Mouse (Mus musculus): ENCODE results near the gene Efna4.

Gene Efna4

DNA sequence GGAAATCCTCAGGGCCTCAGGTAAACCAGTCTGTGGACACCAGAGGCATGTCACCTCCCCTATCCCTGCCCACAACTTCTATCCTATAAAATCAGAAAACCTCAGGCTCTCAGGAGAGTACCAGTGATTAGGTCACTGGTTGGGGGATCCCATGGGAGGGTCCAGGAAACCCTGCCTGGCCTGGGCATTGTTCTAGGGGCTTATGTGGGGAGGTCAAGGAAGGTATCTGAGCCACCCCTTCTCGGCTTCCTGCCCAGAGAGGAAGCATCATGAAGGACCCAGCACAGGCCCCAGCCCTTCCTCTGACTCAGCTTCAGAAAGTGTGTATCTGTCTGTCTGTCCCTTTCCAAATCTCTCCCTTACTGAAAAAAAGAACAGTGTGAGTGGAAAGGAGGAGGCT, 10.1 kb upstream of the Efna4 start:
- TF ChIP-seq GATA4 (IDR thresholded peaks at IDR 0.05; ENCODE audit: insufficient replicate concordance, low read length) = no peak

DNA sequence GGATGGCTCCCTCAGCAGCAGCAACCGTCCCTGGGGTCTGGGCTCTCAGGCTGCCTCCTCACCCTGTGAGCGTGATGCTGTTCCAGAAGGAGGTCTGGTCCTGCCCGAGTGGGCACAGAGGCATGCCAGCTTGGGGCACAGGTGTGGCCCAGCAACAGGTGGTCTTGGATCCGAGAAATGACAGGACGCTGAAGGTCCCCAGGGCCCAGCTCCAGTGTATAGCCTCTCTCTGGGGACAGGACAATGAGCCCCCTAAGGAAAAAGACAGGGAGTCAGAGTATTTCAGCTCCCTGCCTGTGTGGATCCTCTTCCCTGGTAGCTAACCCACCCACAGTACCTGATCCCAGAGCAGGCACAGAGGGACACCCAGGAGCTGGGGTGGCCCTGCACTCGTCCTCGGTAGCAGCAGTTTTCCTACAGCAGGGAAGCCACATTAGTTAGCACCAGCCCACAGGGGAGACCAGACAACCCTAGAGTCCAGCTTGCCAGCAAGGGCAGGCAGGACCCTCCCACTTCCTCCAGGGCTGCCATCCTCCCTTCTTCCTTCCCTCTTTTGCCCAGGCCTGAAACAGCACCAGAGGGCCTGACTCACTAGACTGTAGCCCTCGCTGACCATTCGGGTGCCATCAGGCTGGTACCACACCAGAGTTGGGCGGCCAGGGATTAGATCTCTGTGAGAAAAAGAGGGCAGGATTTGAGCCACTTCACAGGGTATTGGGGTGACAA, 9.2 kb upstream of the Efna4 start:
- no peak for TF ChIP-seq GATA4 (IDR thresholded peaks at IDR 0.05; ENCODE audit: insufficient replicate concordance, low read length)

DNA sequence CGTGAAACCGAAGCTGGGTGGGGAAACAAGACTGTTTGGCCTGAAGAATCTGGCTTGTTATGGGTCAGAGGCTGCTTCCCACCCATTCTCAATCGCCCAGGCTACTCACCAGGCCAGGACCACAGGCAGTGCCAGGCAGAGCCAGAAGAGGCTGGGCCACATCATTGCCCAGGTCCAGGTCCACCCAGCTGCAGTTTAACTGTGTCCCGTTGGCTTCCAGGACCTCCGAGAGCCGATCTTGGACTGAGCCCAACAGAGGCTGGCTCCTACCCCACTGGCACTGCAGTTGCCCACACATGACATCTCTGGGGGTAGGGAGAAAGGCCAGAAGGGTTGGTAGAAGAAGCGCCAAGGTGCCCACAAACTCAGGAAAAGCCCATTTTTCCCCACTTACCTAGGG, 5.5 kb upstream of the Efna4 start:
- TF ChIP-seq GATA4 (IDR thresholded peaks at IDR 0.05; ENCODE audit: insufficient replicate concordance, low read length) = no peak

DNA sequence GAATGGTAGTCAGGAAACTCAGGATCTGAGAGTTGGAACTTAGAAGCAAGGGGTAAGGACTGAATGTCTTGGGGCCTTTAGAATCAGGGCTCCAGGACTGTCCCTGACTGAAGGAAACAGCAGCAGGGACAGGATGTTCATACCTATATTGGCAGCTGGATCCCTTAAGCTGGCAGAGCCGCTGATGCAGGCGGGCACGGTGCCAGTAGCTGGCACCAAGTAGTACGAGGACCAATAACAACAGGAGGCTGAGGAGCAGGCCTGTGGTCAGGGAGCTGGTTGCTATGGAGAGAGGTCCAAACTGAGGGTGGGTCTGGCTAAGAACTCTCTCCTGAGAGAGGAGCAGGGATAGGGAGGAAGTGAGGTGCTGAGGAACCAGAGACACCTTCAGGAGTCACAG, 4.0 kb upstream of the Efna4 start:
- no peak for TF ChIP-seq GATA4 (IDR thresholded peaks at IDR 0.05; ENCODE audit: insufficient replicate concordance, low read length)

DNA sequence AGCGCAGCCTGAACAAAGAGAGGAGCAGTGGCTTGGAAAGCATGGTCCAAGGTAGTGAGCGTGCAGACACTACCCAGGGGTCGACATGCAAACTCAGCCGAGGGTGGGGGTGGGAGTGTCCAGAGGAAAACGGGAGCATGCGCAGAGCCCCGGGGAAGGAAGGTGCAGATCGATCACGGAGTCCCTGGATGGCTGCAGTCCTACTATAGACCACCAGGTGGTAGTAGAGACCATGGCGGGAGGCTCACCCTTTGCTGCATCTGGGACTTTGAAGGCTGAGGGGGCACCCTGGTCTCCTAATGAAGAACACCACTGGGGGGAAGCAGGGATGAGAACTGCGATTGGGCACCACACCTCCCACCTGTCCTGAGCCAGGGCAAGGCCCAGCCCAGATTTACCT, 2.6 kb upstream of the Efna4 start:
- TF ChIP-seq GATA4 (IDR thresholded peaks at IDR 0.05; ENCODE audit: insufficient replicate concordance, low read length) = no peak

DNA sequence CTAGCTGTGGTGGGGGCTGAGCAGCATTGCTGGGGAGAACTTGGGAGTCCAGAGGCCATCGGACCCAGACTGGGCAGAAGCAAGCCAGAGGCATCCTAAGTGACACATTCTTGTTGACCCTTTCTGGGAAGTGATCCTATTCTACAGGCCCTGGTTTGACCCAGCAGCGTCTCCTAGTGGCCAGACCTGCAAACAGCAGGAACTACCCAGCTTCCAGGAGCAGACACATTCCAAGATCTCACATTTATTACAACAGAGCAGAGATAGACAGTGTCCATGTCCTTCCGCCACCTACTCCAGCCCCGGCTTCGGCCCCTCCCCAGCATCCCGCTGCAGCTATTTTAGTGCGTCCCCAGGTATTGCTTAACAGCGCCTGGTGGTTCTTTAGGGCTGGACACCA, 1.6 kb upstream of the Efna4 start:
- TF ChIP-seq GATA4 (IDR thresholded peaks at IDR 0.05; ENCODE audit: insufficient replicate concordance, low read length) = no peak

DNA sequence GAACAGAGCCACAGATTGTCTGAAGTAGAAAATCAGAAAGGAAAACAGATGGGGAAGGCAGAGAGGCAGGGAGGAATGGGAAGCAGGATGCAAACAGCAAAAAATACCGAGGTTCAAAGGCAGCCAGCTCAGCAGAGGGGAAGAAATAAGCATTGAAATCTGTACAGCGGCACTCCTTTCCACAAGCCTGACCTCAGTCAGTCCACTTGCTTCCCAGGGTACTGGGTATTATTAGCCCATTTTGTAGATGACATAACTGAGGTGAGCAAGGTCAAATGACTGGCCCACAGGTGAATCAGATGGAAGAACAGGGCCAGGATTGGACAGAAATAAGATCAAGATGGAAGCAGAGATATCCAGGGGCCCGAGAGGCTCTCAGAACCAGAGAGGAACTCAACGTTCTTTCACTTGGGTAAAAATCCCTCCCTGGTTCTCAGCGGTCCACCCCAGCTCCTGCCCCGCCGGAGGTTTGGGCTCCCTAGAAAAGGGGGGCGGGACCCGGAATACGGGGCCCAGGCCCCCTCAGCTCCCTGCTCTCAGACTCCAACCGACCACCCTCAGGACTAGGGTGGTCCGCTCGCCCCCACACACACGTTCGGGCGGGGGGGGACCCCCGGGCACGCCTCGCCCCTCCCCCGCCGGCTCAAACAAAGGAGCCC, 637 bp downstream of the Efna4 start:
- no peak for TF ChIP-seq GATA4 (IDR thresholded peaks at IDR 0.05; ENCODE audit: insufficient replicate concordance, low read length)

DNA sequence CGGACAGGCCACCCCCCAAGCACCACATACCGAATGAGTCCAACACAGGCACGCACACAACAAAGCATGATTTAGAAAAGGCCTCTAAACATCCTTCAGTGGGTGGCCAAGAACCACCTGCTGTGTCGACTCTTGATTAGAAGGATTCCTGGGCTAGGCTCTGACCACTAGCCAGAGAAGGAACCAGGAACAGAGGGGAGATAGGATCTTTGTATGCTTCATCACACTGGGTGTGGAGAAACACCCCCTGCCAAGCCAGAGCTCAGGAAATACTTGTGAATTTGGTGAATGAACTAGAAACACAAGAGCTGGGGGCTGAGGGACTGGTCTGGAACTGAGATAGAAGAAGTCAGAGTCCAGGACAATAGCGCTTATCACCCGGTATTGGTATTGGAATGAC, 1.3 kb downstream of the Efna4 start:
- no peak for TF ChIP-seq GATA4 (IDR thresholded peaks at IDR 0.05; ENCODE audit: insufficient replicate concordance, low read length)

DNA sequence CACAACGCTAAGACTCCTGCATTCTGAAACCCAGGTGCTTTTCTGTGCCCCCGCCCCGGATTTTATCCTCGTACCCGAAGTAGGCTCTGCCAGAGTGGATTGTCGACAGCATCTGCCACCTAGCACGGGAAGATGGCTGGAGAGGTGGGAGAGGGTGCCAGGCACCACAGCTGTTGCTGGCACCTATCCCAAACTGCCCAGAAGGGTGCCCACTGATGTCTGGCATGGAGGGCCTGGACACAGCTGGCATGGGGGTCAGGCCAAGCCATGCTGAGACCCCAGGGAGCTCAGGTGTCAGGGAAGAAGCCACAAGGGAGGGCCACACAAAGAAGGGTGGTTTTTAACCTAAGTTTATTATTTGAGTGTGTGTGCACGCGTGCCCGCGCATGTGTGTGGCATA, 4.8 kb downstream of the Efna4 start:
- no peak for TF ChIP-seq GATA4 (IDR thresholded peaks at IDR 0.05; ENCODE audit: insufficient replicate concordance, low read length)

DNA sequence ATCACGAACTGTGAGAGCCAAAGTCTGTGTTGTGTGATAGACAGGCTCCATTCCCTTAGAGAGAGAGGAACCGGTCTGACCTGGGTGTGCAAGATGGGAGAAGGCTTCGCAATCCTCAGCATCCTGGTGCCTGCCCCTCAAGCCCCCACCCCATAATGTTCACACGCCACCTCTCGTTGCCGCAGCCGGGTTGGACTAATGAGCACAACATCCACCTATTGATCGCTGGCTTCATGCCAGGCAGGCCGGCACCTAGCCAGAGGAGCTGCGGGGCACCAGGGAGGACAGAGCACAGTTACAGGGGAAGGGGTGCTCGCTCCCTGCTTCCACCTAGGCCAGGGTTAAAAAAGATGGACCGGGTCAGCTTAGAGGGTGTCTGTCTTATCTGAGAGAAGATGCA, 5.4 kb downstream of the Efna4 start:
- no peak for TF ChIP-seq GATA4 (IDR thresholded peaks at IDR 0.05; ENCODE audit: insufficient replicate concordance, low read length)

DNA sequence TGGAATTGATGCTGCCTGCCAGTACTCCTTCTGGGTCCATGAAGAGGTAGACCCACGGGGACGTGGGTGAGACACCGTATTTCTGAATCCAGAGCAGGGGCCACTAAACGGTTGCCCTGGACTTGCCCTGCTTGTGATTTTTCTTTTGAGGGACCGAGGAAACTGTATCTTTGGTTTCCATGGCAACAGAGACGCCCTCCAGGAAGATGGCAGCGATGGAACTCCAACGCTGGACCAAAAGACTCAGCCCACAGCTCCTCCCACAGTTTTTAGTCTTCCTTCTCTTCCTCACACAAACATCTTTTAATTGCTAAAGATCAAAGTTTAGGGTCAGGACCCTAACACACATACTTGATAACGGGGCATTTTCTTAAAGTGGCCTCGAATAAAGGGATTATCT, 5.8 kb downstream of the Efna4 start:
- no peak for TF ChIP-seq GATA4 (IDR thresholded peaks at IDR 0.05; ENCODE audit: insufficient replicate concordance, low read length)

DNA sequence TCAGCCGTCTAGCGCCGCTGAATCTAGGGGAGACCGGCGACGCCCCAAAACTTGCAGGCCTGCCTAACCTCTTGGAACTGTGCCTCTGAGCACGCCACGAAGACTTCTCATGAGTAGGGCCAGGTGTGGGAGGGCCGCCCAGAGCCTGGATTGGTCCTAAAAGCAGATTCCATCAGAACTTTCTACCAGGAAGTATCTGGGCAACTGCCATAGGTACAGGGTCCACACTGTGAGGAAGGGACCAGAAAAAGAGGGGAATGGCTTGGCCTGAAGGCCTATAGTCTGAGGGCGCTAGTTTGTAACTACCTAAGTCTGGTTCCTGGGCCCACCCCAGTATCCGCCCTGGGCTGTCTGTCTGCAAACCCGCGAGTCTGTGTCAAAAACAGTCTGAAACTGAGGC, 6.3 kb downstream of the Efna4 start:
- TF ChIP-seq GATA4 (IDR thresholded peaks at IDR 0.05; ENCODE audit: insufficient replicate concordance, low read length) = no peak

DNA sequence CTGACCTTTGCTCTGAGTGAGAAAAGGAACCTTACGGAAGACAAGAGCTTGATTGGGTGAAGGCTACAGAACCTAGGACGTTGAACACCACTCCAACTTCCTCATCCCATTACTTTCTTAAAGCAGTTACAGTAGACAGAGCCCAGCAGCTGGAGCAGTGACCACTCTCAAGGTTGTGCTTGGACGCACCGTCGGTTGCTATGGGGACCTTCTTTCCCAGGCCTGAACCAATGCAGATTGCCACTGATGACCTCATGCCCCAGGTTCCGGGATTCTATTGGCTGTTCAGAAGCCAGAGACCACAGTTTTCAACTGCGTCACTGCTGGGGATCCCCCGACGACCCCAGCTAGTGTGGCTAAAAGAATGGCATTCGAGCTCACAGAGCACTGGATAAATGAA, 6.9 kb downstream of the Efna4 start:
- no peak for TF ChIP-seq GATA4 (IDR thresholded peaks at IDR 0.05; ENCODE audit: insufficient replicate concordance, low read length)

DNA sequence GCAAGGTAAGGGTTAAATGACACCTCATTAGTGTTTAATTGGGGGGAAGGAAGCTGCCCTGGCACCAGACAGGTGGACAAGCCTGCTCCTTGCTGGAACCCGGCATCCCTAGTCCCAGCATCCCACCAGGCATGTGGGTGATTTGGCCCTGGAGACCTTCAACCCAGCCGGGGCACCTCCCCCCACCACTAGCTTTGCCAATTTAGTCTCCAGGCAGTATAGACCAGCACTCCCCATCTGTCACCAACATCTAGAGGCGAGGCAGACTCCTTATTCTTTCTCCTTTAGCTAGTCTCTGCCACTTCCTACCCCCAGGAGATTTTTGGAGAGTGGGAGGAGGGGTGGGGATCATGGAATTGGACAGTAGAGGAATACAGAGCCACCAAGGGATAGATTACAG, 7.5 kb downstream of the Efna4 start:
- TF ChIP-seq GATA4 (IDR thresholded peaks at IDR 0.05; ENCODE audit: insufficient replicate concordance, low read length) = no peak

DNA sequence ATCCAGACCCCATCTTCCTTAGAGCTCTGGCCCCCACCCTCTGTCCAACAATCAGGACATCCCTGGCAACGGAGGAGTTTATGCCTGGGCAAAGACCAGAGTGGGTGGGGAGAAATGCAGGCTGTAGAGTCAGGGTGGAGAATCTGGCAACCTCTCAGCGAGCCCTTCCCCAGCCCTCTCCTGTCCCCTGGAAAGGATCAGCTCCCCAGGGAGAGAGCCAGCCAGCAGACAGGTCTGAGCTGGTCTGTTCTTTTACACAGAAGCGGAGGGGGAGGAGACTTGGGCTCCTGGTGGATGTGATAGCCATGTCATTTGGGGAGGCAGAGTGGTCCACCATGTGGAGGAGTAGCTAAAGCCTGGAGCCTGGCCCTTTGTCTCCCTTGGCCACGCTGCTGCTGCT, 9.2 kb downstream of the Efna4 start:
- TF ChIP-seq GATA4 (IDR thresholded peaks at IDR 0.05; ENCODE audit: insufficient replicate concordance, low read length) = no peak

DNA sequence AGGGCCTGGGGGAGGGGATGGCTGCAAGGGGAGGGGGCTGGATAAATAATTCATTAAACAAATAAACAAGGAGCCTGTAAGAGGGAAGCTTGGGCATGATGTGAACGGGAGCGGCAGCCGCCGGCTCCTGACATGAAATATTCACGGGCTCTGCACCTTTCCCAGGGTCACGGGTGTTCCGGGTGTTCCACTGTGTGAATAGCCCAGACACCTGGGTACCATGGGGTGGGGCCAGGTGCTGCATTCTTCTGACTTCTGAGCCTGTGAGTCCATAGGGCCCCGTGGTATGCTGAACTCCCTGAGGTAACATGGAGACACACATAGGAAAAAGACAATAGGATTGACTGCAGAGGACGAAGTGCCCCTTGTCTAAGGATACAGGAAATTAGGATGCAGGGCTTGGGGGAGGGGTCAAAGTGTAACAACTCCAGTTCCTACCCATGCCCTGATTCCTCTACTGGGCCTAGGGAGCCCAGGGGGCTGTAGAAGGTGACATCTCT, 10.4 kb downstream of the Efna4 start:
- TF ChIP-seq GATA4 (IDR thresholded peaks at IDR 0.05; ENCODE audit: insufficient replicate concordance, low read length) = no peak

DNA sequence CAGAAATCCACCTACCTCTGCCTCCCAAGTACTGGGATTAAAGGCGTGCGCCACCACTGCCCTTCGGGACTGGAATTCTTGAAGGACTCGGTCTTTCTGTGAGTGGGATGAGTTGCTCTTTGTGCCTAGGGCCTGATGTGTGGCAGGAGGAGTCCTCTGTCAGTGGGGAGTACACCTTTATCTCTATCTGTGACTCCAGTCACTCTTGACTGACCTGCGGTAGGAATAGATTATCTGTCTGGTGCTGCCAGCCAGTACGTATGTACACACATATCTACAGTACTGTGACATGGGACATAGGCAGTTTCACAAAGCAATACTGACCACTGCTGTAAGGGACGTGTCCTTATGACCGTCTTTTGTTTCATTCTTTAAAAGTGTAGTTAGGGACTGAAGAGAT, 11.9 kb downstream of the Efna4 start:
- TF ChIP-seq GATA4 (IDR thresholded peaks at IDR 0.05; ENCODE audit: insufficient replicate concordance, low read length) = no peak
